11 mouse cellular contexts compared by ENCODE assay signal in the genomic region with DNA sequence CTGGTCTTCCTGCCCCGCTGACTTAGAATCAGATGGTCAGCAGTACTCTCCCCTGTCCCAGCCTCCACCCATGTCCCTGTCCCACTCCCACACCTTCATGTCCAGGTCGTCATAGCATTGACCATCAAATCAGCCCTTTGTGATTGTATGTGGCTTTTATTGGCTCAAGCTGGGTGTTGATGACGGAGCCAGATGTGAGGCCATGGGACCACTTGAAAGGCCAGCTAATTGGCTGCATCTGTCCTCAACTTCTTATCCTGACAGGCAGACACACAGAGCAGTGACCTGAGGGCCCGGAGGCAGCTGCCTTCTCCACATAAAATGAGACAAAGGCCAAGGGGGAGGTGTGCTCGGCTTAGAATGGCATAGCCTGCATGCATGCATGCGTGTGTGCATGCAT.
"Had no signal": no experiment of that assay in that cellular context is flagged by ENCODE, and none has a peak within 500 bp of the region (broad histone marks: within the 10 kb centered on the region; RNA-seq: fewer than 3 reads in every experiment).

No protein-coding gene starts in this region.

- H3K36me3 ChIP-seq: limb, embryonic 13.5 days; neural tube, embryonic 13.5 days had no signal

- H3K4me1 ChIP-seq: neural tube, embryonic 13.5 days had no signal

- H3K4me2 ChIP-seq: limb, embryonic 13.5 days; neural tube, embryonic 13.5 days had no signal

- H3K9ac ChIP-seq: limb, embryonic 13.5 days; liver, embryonic 14.5 days; neural tube, embryonic 13.5 days had no signal

- DNase-seq: kidney, postnatal 10 days; kidney, postnatal 4 days; lung, adult 18-20 months; midbrain, embryonic 14.5 days; thymus, postnatal 4 days had no signal

- H3K9me3 ChIP-seq: neural tube, embryonic 13.5 days had no signal

- H3K27ac ChIP-seq: layer of hippocampus, adult 2 months; left cerebral cortex, adult 2 months; limb, embryonic 13.5 days; liver, embryonic 14.5 days; neural tube, embryonic 13.5 days; stomach, postnatal 0 days had no signal

- H3K27me3 ChIP-seq: limb, embryonic 13.5 days; neural tube, embryonic 13.5 days had no signal

- H3K4me3 ChIP-seq: layer of hippocampus, adult 2 months; left cerebral cortex, adult 2 months; limb, embryonic 13.5 days; neural tube, embryonic 13.5 days had no signal
